Mouse (Mus musculus): ENCODE measurements around the gene Gm6370. TPM values are rescaled to one million over a fixed set of nuclear protein-coding genes. Genes with fewer than 3 reads are reported as not detected.

The Gm6370 gene
- total RNA-seq, 1 experiment from 2014 or later = not detected

Other genes starting within 250 kb of the Gm6370 start
- gene Wasf3, start 106.4 kb upstream of the Gm6370 start, total RNA-seq (2017) = not detected in 2 replicates
- gene Gm6408, start 9.4 kb upstream of the Gm6370 start, total RNA-seq (2017) = not detected in 2 replicates
- not detected in 2 replicates for gene 4930449I24Rik, start 11.0 kb downstream of the Gm6370 start, total RNA-seq (2017)
- gene Gm3402, start 22.8 kb downstream of the Gm6370 start, total RNA-seq (2017) = not detected in 2 replicates
- not detected in 2 replicates for gene Gm3404, start 34.4 kb downstream of the Gm6370 start, total RNA-seq (2017)
- gene Gm3409, start 46.3 kb downstream of the Gm6370 start, total RNA-seq (2017) = not detected in 2 replicates
- gene Gm3415, start 64.8 kb downstream of the Gm6370 start, total RNA-seq (2017) = not detected in 2 replicates
- not detected in 2 replicates for gene Gpr12, start 93.9 kb downstream of the Gm6370 start, total RNA-seq (2017)

Data from neutrophil, adult 5-6 weeks (primary cell).